Mouse (Mus musculus): ENCODE measurements at regions not wholly inside any gene's neighbourhood (a gene's known extent, or its start where the extent isn't known, plus 50 kb on each side); places are given as distances from the start of the nearest gene placed in this dataset.

DNA sequence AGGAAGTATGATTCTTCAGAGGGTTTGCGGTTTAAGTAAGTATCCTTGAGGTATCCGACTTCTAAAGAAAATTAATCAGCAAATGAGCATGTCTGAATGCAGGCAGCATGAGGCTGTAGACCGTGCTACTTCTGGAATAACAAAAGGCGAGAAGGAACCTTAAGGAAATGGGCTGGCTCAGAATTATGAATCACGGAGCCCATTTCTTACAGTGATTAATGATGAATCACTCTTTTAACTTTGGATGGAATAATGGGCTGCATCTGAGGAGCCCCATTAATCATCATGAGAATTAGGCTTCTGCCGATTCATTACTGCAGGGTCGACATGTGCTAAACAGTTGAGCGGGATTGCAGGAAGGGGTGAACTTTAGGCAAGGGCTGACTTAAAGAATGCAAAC lies 865.1 kb upstream of the Car8 start:
- Histone ChIP-seq H3K9me3 (peaks cover 5% of the 10 kb centered on the region; the same call in 1 of the 2 replicates), H3K4me3 (no peak overlapping the region), H3K27me3 (replicated peaks; ENCODE audit: low read depth, poor library complexity, severe bottlenecking) (no peaks in the 10 kb centered on the region), H3K4me1 (no peaks in the 10 kb centered on the region), H3K27ac (replicated peaks) (no peak overlapping the region), H3K36me3 (replicated peaks) (no peaks in the 10 kb centered on the region)
- no peak for DNase-seq (ENCODE audit: low spot score)
- WGBS, result 83% methylated on average over 8 of the region's 8 CpGs

DNA sequence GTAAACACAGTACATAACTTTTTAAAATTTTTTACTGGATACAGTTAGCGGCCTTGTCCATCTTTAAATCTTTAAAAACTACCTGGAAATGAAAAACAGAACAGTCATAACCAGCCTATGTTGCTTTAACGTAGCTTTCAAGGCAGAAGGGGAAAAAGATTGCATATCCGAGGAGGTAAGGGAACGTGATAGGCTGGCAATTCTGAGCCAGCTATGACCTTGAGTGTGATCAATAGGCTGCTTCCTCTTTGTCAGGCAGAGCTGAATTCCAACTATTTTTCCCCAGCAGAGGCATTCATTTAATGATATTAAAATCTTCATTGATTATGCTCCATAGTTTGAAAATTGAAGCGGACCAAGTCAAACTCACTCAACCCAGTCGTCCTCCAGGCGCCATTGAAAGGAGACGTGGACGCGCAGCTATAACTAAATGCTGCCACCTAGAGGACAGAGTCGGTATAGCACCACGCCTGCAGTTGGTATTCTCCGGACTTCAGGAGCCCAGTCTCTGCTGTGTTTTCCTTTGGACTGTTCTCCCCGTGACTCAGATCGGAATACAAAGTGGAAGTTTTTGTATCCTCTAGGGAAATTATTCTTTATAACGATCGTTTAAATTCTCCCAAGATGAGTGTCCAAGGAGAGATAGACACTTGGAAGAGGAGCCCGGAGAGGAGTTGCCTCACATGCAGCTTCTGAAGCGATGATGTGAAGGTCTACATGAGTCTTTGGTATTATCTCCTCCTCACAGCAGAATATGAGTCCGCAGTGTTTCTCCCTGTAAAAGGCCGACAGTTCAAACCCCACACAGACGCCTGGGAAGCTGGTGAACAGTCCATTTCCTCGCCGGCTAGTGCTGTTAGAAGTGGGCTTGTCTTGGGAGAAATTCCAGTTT lies 858.2 kb upstream of the Car8 start:
- Histone ChIP-seq H3K4me1 (peaks cover 41% of the 10 kb centered on the region), H3K27me3 (replicated peaks; ENCODE audit: low read depth, poor library complexity, severe bottlenecking) (peaks cover 6% of the 10 kb centered on the region; the same call in 1 of the 2 replicates), H3K4me3 (peak overlapping the region; percentile 26; the same call in 1 of the 2 replicates), H3K36me3 (replicated peaks) (no peaks in the 10 kb centered on the region), H3K9me3 (no peaks in the 10 kb centered on the region), H3K27ac (replicated peaks) (peak overlapping the region; percentile 61; the same call in 1 of the 2 replicates)
- DNase-seq (ENCODE audit: low spot score), result peak; percentile 89
- 26% methylated on average over 24 of the region's 24 CpGs for WGBS

DNA sequence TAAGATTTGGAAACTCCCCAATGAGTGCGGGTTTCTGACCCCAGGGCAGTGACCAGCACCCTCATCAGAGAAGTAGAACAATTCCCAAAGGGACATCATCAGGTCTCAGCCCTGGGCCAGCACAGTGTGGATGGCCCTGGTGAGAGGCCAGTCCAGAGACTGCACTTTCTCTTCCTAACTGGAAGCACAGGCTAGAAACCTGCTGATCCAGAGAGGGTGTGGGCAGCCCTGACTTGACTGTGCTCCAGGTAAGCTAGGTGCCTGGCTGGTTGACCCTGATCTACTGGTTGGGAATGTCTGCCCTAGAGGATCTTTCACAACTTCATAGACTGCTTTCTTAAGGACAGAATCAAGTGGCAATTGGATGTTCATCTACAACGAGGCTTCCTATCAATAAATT lies 857.4 kb upstream of the Car8 start:
- DNase-seq (ENCODE audit: low spot score), result no peak
- peaks cover 44% of the 10 kb centered on the region for H3K4me1 ChIP-seq
- peak overlapping the region; percentile 30; the same call in 1 of the 2 replicates for H3K27ac ChIP-seq (replicated peaks)
- no peaks in the 10 kb centered on the region for H3K36me3 ChIP-seq (replicated peaks)
- no peaks in the 10 kb centered on the region for H3K9me3 ChIP-seq
- H3K27me3 ChIP-seq (replicated peaks; ENCODE audit: low read depth, poor library complexity, severe bottlenecking), result peaks cover 6% of the 10 kb centered on the region; the same call in 1 of the 2 replicates
- H3K4me3 ChIP-seq, result no peak overlapping the region
- WGBS, result 73% methylated on average over 2 of the region's 2 CpGs

GRCm38 (mm10) chr4:9095646-9096045 lies 856.8 kb upstream of the Car8 start:
- Histone ChIP-seq H3K27ac (replicated peaks) (no peak overlapping the region), H3K27me3 (replicated peaks; ENCODE audit: low read depth, poor library complexity, severe bottlenecking) (peaks cover 6% of the 10 kb centered on the region; the same call in 1 of the 2 replicates), H3K36me3 (replicated peaks) (no peaks in the 10 kb centered on the region), H3K4me1 (peaks cover 44% of the 10 kb centered on the region), H3K9me3 (no peaks in the 10 kb centered on the region), H3K4me3 (no peak overlapping the region)
- WGBS, result 49% methylated on average over 7 of the region's 7 CpGs
- no peak for DNase-seq (ENCODE audit: low spot score)

DNA sequence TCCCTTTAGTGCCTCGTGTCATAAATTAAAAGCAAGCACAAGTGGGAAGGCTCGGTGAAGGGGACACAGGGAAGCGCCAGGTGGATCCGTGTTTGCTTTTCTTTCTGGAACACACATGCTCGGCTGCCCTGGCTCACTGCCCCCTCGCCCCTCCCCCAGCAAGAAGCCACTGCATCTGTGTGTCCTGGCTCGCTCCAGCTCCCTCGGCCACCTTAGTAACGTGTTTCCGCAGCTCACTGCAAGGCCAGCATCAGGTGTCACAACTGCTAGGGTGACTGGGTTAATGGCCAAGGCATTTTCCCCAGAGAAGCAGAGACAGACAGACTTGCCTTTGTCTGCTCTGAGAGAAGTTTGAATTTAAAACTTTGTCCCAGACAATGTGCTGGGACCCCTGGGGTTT lies 855.7 kb upstream of the Car8 start:
- peaks cover 44% of the 10 kb centered on the region for H3K4me1 ChIP-seq
- 22% methylated on average over 10 of the region's 10 CpGs for WGBS
- no peaks in the 10 kb centered on the region for H3K9me3 ChIP-seq
- peaks cover 6% of the 10 kb centered on the region; the same call in 1 of the 2 replicates for H3K27me3 ChIP-seq (replicated peaks; ENCODE audit: low read depth, poor library complexity, severe bottlenecking)
- H3K4me3 ChIP-seq, result peak overlapping the region; percentile 28; the same call in 1 of the 2 replicates
- H3K27ac ChIP-seq (replicated peaks), result peak overlapping the region; percentile 49
- DNase-seq (ENCODE audit: low spot score), result peak; percentile 52
- H3K36me3 ChIP-seq (replicated peaks), result no peaks in the 10 kb centered on the region

DNA sequence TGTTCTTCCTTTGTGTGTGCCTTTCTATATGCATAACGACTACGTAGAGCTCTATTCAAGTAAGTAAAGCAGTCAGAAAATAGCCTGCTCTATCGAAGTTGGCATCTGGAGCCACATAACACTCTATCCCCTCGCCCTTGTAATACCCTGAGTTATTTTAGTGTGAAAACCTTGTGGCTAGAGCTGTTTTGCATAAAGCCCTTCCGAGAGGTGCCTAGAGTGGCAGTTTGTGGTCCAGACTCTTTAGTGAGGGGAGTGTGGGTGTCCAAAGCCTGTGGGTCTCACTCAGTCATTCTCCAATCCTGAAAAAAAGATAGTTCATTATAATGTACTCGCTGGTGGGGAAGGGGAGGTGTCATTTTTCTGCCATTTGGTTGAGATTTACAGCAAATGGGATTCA lies 855.2 kb upstream of the Car8 start:
- WGBS, result 70% methylated on average over 6 of the region's 6 CpGs
- Histone ChIP-seq H3K27ac (replicated peaks) (no peak overlapping the region; the same call in 1 of the 2 replicates), H3K4me1 (peaks cover 44% of the 10 kb centered on the region), H3K36me3 (replicated peaks) (no peaks in the 10 kb centered on the region), H3K27me3 (replicated peaks; ENCODE audit: low read depth, poor library complexity, severe bottlenecking) (peaks cover 6% of the 10 kb centered on the region; the same call in 1 of the 2 replicates), H3K4me3 (no peak overlapping the region), H3K9me3 (no peaks in the 10 kb centered on the region)
- no peak for DNase-seq (ENCODE audit: low spot score)

GRCm38 (mm10) chr4:9083526-9083925 lies 844.7 kb upstream of the Car8 start:
- no peak for DNase-seq (ENCODE audit: low spot score)
- 61% methylated on average over 13 of the region's 13 CpGs for WGBS

DNA sequence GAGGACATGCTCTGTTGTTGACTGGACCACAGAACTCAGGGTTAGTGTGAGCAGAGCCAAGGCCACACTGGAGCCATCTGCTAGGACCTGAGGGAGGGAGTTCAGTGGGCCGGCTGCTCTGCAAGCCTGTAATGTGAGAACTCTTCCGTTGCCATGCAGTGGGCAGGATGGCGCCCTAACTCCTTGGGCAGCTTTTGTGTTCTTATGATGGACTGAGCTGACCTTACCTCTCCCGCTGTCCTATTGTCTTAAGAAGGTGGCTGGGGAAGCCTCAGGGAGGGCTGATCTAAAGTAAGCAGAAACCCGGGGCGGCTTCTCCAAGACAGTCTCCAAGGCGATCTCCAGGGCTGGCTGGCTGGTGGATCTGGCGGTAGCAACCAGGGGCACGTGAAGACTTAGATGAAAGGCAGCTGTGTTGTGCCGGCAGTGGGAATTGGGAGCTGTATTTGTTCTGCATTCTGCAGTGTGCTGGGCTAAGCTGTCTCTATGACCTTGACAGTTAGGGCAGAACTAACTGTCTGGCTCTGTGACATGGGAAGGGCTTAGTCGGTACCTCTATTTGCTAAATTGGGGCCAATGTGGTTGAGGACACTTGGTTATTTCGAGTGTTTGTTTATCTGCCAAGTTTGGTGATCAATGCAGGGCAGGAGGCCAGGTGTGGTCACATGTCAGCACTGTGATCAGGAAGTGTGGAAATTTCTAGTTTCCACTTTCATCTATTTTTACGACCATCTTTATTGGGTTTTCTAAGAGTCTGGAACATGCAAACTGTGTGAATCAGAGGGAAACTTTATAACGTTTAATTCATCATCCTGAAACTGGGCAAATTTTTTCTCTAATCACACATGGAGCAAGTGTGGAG lies 843.1 kb upstream of the Car8 start:
- peak overlapping the region; percentile 26; the same call in 1 of the 2 replicates for H3K27ac ChIP-seq (replicated peaks)
- 34% methylated on average over 14 of the region's 14 CpGs for WGBS

More at GRCm38 (mm10) chr4:9083526-9083925, 844.7 kb upstream of the Car8 start:
- H3K4me3 ChIP-seq, result no peak overlapping the region
- no peaks in the 10 kb centered on the region for H3K36me3 ChIP-seq (replicated peaks)
- H3K9me3 ChIP-seq, result no peaks in the 10 kb centered on the region
- H3K27me3 ChIP-seq (replicated peaks; ENCODE audit: low read depth, poor library complexity, severe bottlenecking), result no peaks in the 10 kb centered on the region
- no peak overlapping the region for H3K27ac ChIP-seq (replicated peaks)
- H3K4me1 ChIP-seq, result peaks cover 40% of the 10 kb centered on the region

DNA sequence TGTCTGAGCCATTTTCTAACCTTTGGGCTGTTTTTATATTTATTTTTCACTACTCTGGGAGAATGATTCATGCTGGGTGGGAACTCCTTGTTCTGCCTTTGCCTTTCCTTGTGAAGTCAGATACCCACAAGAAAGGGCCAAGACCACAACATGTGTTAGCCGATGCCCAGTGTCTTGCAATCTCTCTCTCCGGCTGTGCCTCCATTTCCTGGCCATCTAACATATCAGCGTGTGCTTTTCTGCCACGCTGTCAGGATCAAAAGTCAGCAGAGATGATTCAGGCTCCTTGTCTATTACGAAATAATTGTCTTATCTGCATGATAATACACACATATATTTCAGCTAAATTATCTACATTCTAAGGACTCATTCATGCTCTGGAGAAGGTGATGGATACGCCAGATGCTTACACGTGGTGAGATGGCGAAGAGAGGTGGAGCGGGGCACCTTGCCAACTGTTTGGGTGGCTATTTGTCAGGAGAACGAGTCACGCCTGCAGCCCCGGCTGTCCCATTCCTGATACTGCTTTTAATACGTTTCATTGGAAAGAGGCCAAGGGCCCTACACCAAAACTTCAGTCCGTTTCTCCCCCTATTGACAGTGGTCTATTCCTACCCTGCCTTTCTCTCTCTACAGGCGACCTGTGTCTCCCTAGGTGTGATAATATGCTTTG lies 842.1 kb upstream of the Car8 start:
- peaks cover 40% of the 10 kb centered on the region for H3K4me1 ChIP-seq
- no peak overlapping the region for H3K4me3 ChIP-seq
- H3K9me3 ChIP-seq, result no peaks in the 10 kb centered on the region
- no peak for DNase-seq (ENCODE audit: low spot score)
- H3K27ac ChIP-seq (replicated peaks), result no peak overlapping the region
- 92% methylated on average over 15 of the region's 15 CpGs for WGBS
- H3K36me3 ChIP-seq (replicated peaks), result no peaks in the 10 kb centered on the region
- H3K27me3 ChIP-seq (replicated peaks; ENCODE audit: low read depth, poor library complexity, severe bottlenecking), result no peaks in the 10 kb centered on the region

More for the DNA sequence above, 843.1 kb upstream of the Car8 start:
- H3K36me3 ChIP-seq (replicated peaks), result no peaks in the 10 kb centered on the region
- H3K9me3 ChIP-seq, result no peaks in the 10 kb centered on the region
- no peaks in the 10 kb centered on the region for H3K27me3 ChIP-seq (replicated peaks; ENCODE audit: low read depth, poor library complexity, severe bottlenecking)
- peaks cover 40% of the 10 kb centered on the region for H3K4me1 ChIP-seq
- peak; percentile 61 for DNase-seq (ENCODE audit: low spot score)
- H3K4me3 ChIP-seq, result no peak overlapping the region

- Histone ChIP-seq H3K36me3 (replicated peaks) (no peaks in the 10 kb centered on the region), H3K4me1 (peaks cover 46% of the 10 kb centered on the region), H3K27ac (replicated peaks) (no peak overlapping the region), H3K27me3 (replicated peaks; ENCODE audit: low read depth, poor library complexity, severe bottlenecking) (no peaks in the 10 kb centered on the region), H3K9me3 (no peaks in the 10 kb centered on the region), H3K4me3 (no peak overlapping the region)
- peak; percentile 38 for DNase-seq (ENCODE audit: low spot score)
- WGBS, result 34% methylated on average over 4 of the region's 4 CpGs
These were observed 841.0 kb upstream of the Car8 start for GRCm38 (mm10) chr4:9079828-9080245.

DNA sequence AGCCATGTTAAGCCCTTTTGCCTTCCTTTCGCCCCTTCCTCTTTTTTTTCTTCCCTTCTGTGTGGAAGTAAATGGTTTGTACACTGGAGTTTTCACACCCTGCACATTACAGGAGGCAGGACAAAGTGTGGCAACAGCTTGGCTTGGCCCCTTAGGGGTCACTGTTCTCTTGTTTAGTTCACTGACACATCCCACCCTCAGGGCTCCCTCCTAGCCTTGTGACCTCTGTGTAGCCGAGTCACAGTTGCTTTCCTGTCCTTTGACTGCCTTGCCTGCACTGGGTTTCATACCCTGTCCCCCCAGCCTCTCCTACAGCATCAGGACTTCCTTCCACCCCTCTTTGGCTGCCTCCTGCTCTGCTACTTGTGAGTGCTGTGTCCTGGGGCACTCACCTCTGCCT lies 835.6 kb upstream of the Car8 start:
- Histone ChIP-seq H3K4me1 (peaks cover 20% of the 10 kb centered on the region), H3K27ac (replicated peaks) (peak overlapping the region; percentile 32; the same call in 1 of the 2 replicates), H3K36me3 (replicated peaks) (no peaks in the 10 kb centered on the region), H3K4me3 (no peak overlapping the region), H3K9me3 (no peaks in the 10 kb centered on the region), H3K27me3 (replicated peaks; ENCODE audit: low read depth, poor library complexity, severe bottlenecking) (no peaks in the 10 kb centered on the region)
- no peak for DNase-seq (ENCODE audit: low spot score)
- 28% methylated on average over 2 of the region's 2 CpGs for WGBS
